Mouse (Mus musculus): ENCODE measurements around the gene Atp2b1. TPM values are rescaled to one million over a fixed set of nuclear protein-coding genes. Genes with fewer than 3 reads are reported as not detected.
"Not testable (repeated sequence)": the region's sequence is repeated elsewhere in the genome, so short reads cannot be mapped to it uniquely, and the experiment has no call there.

The Atp2b1 gene
- polyA plus RNA-seq, 1 experiment, result 9.3 TPM

DNA sequence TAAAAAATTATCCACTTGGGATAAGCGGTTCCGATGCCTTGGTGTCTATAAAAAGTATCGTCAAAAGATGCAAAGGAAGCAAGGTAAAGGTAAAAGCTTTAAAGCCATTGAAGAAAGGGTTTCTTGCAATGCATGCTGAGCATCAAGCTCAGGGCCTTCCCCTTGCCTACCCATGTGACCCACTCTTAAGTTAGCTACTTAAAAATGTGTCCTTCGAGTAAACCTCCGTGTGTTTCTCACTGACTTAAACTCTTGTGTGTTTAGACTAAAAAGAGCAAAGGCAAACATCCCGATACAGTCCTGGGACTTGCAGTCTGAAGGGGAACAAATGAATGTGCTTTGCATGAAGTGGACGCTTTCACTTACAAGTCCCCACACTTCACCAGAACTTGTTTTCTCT, 65.1 kb downstream of the Atp2b1 start:
- no peaks in the 10 kb centered on the region for H3K27me3 ChIP-seq (ENCODE audit: control insufficient read depth, insufficient read depth, low read length)
- H3K4me3 ChIP-seq (ENCODE audit: extremely low read depth, insufficient read depth, insufficient read length), result no peak overlapping the region
- no peaks in the 10 kb centered on the region for H3K4me1 ChIP-seq (ENCODE audit: control insufficient read depth, insufficient read depth, insufficient read length)
- WGBS, result 84% methylated on average over 7 of the region's 7 CpGs
- no peak for TF ChIP-seq POLR2A (IDR thresholded peaks at IDR 0.05; ENCODE audit: low read depth, low read length)
- no peak for DNase-seq (ENCODE audit: low read depth in 1 of 2, low spot score in 2 of 2)
- no peak overlapping the region for H3K27ac ChIP-seq (ENCODE audit: insufficient read depth, low read length)
- peaks cover 5% of the 10 kb centered on the region; the same call in 1 of the 2 replicates for H3K36me3 ChIP-seq (ENCODE audit: control insufficient read depth, insufficient read depth, low read length)

DNA sequence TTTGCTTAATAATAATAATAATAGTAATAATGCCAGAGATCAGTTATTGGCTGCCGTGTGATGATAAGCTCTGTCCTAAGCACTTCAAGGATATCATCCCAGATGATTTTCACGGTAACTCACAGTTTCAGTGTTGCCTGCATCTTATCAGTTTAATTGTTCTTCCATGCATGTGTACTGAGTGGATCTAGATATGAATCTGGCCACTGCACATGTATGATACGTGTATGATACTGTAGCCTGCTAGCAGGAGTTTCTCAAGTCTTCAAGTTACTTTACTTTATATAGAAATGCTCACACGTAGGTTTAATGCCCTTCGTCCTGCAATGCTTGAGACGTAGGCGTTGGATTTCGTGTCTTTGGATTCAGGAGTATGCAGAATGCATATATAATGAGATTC, 65.7 kb downstream of the Atp2b1 start:
- no peak for DNase-seq (ENCODE audit: low read depth in 1 of 2, low spot score in 2 of 2)
- no peaks in the 10 kb centered on the region for H3K27me3 ChIP-seq (ENCODE audit: control insufficient read depth, insufficient read depth, low read length)
- no peak overlapping the region for H3K4me3 ChIP-seq (ENCODE audit: extremely low read depth, insufficient read depth, insufficient read length)
- H3K36me3 ChIP-seq (ENCODE audit: control insufficient read depth, insufficient read depth, low read length), result peaks cover 7% of the 10 kb centered on the region
- 90% methylated on average over 8 of the region's 8 CpGs for WGBS
- no peaks in the 10 kb centered on the region for H3K4me1 ChIP-seq (ENCODE audit: control insufficient read depth, insufficient read depth, insufficient read length)
- TF ChIP-seq CTCF (IDR thresholded peaks at IDR 0.05; ENCODE audit: extremely low read depth, insufficient read depth, insufficient read length, insufficient replicate concordance) (no peak), POLR2A (IDR thresholded peaks at IDR 0.05; ENCODE audit: low read depth, low read length) (no peak)
- no peak overlapping the region for H3K27ac ChIP-seq (ENCODE audit: insufficient read depth, low read length)

DNA sequence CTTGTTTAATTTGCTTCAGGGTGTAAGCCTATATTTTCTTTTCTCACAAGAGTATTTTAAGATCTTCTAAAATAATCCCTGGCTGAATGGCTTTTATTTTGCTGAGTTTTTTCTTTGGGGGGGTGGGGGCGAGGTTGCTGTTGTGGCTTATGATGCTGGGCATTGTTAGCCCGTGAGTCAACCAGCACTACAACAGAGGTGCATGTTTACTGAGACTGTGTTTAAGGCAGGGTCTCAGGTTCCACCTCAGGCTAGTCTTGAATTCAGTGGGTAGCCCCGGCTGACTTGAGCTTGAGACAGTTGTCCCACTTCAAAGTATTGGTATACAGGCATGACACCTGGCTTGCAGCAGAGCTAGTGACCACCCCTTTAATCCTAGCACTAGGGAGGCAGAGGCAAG, 77.8 kb downstream of the Atp2b1 start:
- no peaks in the 10 kb centered on the region for H3K27me3 ChIP-seq (ENCODE audit: control insufficient read depth, insufficient read depth, low read length)
- H3K27ac ChIP-seq (ENCODE audit: insufficient read depth, low read length), result no peak overlapping the region
- no peak for TF ChIP-seq CTCF (IDR thresholded peaks at IDR 0.05; ENCODE audit: extremely low read depth, insufficient read depth, insufficient read length, insufficient replicate concordance)
- TF ChIP-seq POLR2A (IDR thresholded peaks at IDR 0.05; ENCODE audit: low read depth, low read length), result no peak
- no peak overlapping the region for H3K4me3 ChIP-seq (ENCODE audit: extremely low read depth, insufficient read depth, insufficient read length)
- WGBS, result 90% methylated on average over 3 of the region's 3 CpGs
- DNase-seq (ENCODE audit: low read depth in 1 of 2, low spot score in 2 of 2), result no peak
- H3K36me3 ChIP-seq (ENCODE audit: control insufficient read depth, insufficient read depth, low read length), result peaks cover 38% of the 10 kb centered on the region
- H3K4me1 ChIP-seq (ENCODE audit: control insufficient read depth, insufficient read depth, insufficient read length), result no peaks in the 10 kb centered on the region

DNA sequence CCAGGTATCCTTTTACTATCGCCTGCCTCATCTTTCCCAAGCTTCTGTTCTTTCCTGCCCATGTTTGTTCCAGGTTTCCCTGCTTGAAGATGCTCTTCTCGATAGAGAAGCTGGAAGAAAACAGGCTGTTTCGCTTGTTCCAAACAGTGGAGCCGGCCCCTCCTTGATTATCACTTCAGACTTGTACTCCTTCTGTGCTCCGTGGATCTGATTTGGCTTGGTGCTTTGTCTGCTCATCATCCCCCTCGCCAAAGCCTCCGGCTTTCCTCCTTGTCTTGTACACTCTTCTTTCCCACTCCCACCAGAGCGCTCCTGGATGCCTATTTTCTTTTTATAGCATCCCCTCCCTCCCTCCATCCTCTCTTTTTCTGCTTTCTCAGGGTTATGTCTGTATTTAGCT, 79.0 kb downstream of the Atp2b1 start:
- WGBS, result 96% methylated on average over 8 of the region's 8 CpGs
- Histone ChIP-seq H3K27me3 (ENCODE audit: control insufficient read depth, insufficient read depth, low read length) (no peaks in the 10 kb centered on the region), H3K36me3 (ENCODE audit: control insufficient read depth, insufficient read depth, low read length) (peaks cover 36% of the 10 kb centered on the region), H3K4me1 (ENCODE audit: control insufficient read depth, insufficient read depth, insufficient read length) (no peaks in the 10 kb centered on the region), H3K27ac (ENCODE audit: insufficient read depth, low read length) (no peak overlapping the region), H3K4me3 (ENCODE audit: extremely low read depth, insufficient read depth, insufficient read length) (no peak overlapping the region)
- TF ChIP-seq POLR2A (IDR thresholded peaks at IDR 0.05; ENCODE audit: low read depth, low read length) (no peak), CTCF (IDR thresholded peaks at IDR 0.05; ENCODE audit: extremely low read depth, insufficient read depth, insufficient read length, insufficient replicate concordance) (no peak)
- no peak for DNase-seq (ENCODE audit: low read depth in 1 of 2, low spot score in 2 of 2)

DNA sequence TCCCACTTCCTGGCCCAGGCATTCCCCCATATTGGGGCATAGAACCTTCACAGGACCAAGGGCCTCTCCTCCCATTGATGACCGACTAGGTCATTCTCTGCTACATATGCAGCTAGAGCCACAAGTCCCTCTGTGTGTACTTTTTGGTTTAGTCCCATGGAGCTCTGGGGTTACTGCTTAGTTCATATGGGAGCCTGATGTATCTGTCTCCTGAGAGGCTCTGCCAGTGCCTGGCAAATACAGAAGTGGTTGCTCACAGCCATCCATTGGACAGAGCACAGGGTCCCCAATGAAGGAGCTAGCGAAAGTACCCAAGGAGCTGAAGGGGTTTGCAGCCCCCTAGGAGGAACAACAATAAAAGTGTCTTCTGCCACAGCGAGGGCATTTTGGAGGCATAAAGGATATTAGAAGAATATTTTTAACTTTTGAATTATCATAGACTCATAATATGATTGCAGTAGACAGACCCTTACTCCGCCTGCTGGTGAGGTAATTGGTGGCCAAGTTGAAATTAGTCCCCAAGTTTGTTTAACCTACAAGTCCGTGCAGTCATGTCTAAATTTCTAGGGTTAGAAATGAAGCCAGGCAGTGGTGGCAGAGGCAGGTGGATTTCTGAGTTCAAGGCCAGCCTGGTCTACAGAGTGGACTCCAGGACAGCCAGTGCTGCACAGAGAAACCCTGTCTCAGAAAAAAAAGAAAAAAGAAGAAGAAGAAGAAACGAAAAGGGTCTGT, 81.0 kb downstream of the Atp2b1 start:
- H3K4me1 ChIP-seq (ENCODE audit: control insufficient read depth, insufficient read depth, insufficient read length); H3K4me3 ChIP-seq (ENCODE audit: extremely low read depth, insufficient read depth, insufficient read length); H3K27me3 ChIP-seq (ENCODE audit: control insufficient read depth, insufficient read depth, low read length); DNase-seq (ENCODE audit: low read depth in 1 of 2, low spot score in 2 of 2); H3K27ac ChIP-seq (ENCODE audit: insufficient read depth, low read length): not testable (repeated sequence)
- peaks cover 41% of the 10 kb centered on the region for H3K36me3 ChIP-seq (ENCODE audit: control insufficient read depth, insufficient read depth, low read length)
- 90% methylated on average over 6 of the region's 6 CpGs for WGBS

DNA sequence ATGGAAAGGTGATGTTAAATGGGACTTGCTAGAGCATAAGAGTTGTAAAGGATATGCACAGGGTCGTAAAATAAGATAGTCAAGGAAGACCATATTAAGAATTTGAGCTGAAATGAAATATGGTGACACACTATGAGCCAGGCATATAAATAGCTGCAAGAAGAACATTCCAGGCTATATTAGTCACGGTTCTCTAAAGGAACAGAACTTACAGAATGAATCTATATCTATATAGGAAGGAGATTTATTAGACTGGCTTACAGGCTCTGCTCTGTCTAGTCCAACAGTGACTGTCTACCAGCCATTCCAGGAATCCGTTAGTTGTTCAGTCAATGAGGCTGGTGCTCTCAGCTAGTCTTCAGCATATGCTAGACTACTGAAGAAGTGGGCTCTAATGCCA, 90.7 kb downstream of the Atp2b1 start:
- no peak for DNase-seq (ENCODE audit: low read depth in 1 of 2, low spot score in 2 of 2)
- H3K27ac ChIP-seq (ENCODE audit: insufficient read depth, low read length), result no peak overlapping the region
- TF ChIP-seq POLR2A (IDR thresholded peaks at IDR 0.05; ENCODE audit: low read depth, low read length) (no peak), CTCF (IDR thresholded peaks at IDR 0.05; ENCODE audit: extremely low read depth, insufficient read depth, insufficient read length, insufficient replicate concordance) (no peak)
- peaks cover 35% of the 10 kb centered on the region for H3K36me3 ChIP-seq (ENCODE audit: control insufficient read depth, insufficient read depth, low read length)
- no peak overlapping the region for H3K4me3 ChIP-seq (ENCODE audit: extremely low read depth, insufficient read depth, insufficient read length)
- no peaks in the 10 kb centered on the region for H3K4me1 ChIP-seq (ENCODE audit: control insufficient read depth, insufficient read depth, insufficient read length)
- no peaks in the 10 kb centered on the region for H3K27me3 ChIP-seq (ENCODE audit: control insufficient read depth, insufficient read depth, low read length)
- WGBS, result 93% methylated on average over 3 of the region's 3 CpGs

DNA sequence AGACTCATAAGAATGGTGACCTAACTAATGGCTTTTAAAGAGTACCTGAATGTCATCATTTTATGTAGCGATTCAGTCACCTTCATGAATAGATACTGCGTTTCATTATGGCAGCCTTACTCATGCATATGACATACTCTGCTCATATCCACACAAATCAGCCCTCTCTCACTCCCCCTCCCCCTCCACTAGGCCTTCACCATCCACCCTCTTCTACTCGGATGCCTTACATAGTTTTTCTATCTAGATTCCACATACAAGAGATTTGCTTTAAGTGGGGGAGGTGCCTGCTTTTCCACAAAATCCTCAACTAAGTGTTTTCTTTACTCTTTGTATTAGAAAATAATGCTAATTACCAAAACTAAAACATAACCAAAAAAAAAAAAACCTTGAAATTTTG, 96.9 kb downstream of the Atp2b1 start:
- TF ChIP-seq CTCF (IDR thresholded peaks at IDR 0.05; ENCODE audit: extremely low read depth, insufficient read depth, insufficient read length, insufficient replicate concordance), result no peak
- TF ChIP-seq POLR2A (IDR thresholded peaks at IDR 0.05; ENCODE audit: low read depth, low read length), result no peak
- Histone ChIP-seq H3K27ac (ENCODE audit: insufficient read depth, low read length) (no peak overlapping the region), H3K4me3 (ENCODE audit: extremely low read depth, insufficient read depth, insufficient read length) (no peak overlapping the region), H3K4me1 (ENCODE audit: control insufficient read depth, insufficient read depth, insufficient read length) (no peaks in the 10 kb centered on the region), H3K27me3 (ENCODE audit: control insufficient read depth, insufficient read depth, low read length) (no peaks in the 10 kb centered on the region), H3K36me3 (ENCODE audit: control insufficient read depth, insufficient read depth, low read length) (peaks cover 39% of the 10 kb centered on the region)
- no peak for DNase-seq (ENCODE audit: low read depth in 1 of 2, low spot score in 2 of 2)
- 87% methylated on average over 3 of the region's 3 CpGs for WGBS

Data from spleen, adult 2 months (tissue).